Mouse (Mus musculus) layer of hippocampus, adult 18-20 months (tissue): ENCODE results near the gene Slc15a3. TPM values are rescaled to one million over a fixed set of nuclear protein-coding genes. Genes with fewer than 3 reads are reported as not detected.

ENCODE experiments used
- DNase-seq, 2 experiments: peaks; one replicate each; pipeline ENCODE4 v3.0.0; 2022; ENCODE audit warnings: low spot score in 2 of 2
- long read RNA-seq: library from polyadenylated mRNA; stranded (forward); transcript quantifications from one replicate; pipeline ENCODE4 v2.0.0, GENCODE M21; 2021
- total RNA-seq, 2 experiments: library from RNA; stranded (reverse); gene quantifications; 2 replicates each; pipeline ENCODE4 v1.2.3; 2021

Gene Slc15a3
- 1 to 10 TPM in 1 of 2 experiments, under 1 TPM in 1; 0.89 to 1.4 TPM for total RNA-seq
- long read RNA-seq, result 0 reads

- no peak for DNase-seq
Observed at GRCm38 (mm10) chr19:10839010-10839892, at the start of gene Slc15a3. Slc15a3 (plus strand) TSS chr19:10839727.

DNA sequence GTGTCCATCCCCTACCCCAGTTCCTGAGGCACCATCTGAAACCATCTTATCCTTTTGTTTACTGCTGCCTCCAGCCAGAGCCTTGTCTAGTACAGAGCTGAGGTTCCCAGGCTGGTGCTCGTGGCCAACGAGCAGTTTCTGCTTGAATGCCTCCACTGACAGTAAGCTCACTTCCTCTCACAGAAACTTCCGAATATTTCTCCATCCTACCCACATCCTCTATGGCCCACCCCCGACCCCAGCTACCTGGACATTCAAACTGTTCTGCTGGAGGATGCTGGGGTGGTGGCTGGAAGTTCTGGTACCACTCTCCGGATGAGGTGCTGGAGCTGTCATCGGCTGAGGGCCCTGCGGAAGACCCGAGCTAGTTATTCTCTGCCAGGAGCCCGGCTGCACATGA lies 49.2 kb upstream of the Slc15a3 start:
- no peak for DNase-seq

- no peak for DNase-seq
Observed at GRCm38 (mm10) chr19:10793044-10793443, 46.5 kb upstream of the Slc15a3 start.

DNA sequence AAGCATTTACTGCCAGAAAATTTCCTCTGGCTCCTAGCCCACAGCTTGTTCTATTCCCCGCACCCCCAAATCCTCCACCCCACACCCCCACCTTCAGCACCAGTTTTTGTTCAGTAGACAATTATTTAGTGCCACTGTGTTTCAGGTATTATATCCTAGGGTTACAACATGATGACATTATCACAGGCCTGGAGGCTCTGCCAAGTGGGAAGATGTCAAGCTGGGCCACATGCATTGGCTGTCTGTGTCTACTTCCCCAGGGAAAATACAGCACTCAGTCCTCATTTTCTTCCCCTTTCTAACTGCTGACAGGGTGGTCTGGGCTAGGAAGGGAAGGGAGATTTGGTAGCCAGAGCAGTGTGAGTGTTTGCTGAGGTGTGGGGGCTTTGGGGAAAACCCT lies 44.6 kb upstream of the Slc15a3 start:
- no peak for DNase-seq

DNA sequence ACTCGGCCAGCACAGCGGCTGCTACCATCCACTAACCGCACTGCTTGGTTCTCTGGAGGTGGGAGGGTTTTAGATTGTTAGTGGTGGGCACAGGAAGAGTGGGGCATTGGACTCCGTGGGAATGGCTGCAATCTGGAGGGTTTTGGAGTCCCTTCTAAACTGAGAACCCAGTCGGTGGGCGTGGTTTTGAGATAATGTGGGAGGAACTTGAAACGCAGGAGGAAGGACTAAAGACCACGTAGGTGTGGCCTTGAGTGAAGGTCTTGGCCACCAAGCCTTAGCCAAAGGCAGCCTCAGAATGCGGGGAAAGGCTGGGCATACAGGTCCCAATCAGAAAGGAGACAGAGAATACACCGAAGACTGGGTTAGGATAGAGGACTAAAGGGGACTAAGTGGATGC lies 41.0 kb upstream of the Slc15a3 start:
- DNase-seq, result no peak

DNA sequence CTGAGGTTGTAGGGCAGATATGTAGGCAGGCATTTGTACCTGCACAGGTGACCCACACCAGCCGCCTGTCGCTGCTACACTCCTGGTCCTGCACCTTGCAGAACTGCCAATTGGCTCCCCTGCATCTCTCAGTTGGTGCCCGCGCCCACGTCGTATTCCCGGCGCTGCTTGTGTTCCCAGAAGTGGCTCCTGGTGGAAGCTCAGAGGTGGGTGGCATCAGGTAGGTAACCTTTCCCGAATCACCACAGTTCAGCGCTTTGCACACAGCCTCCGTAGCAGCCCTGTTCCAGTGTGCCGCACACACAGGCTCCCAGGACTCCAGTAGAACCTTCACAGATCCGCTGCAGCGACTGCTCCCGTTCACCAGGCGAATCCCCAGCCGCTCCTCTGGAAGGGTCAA lies 40.4 kb upstream of the Slc15a3 start:
- DNase-seq, result no peak

DNA sequence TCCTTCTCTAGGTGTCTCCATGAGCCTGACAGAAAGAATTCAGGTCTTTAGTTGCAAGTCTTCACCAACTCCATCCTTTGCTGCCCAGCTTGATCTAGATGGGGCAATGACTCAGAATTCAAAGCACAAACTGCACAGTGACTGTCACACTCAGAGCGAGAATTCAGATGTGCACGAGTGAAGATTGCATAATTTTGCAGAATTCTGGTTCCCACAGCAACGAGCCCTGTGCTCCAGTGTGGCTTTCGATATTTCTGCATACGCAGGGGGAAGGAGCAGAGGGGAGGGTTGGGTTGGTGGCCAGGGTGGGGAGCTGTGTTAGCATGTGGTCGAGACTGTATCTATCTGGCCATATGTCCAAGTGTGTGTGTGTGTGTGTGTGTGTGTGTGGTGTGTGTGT lies 38.5 kb upstream of the Slc15a3 start:
- DNase-seq, result peak; percentile 53 to 87

DNA sequence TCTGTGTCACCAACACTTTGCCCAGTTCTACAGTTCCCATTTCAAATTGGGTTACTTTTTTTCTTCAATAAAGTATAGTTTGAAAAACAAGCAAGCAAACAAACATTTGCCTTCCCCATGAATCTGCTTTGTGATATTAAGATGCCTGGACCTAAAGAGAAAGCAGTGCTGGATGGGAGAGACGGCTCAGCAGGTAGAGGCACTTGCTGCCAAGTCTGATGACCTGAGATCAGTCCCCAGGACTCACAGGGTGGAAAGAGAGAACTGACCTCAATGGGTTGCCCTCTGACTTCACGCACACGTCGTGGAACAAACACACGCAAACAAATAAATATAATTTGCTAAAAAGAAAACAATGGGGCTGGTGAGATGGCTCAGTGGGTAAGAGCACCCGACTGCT lies 37.6 kb upstream of the Slc15a3 start:
- DNase-seq, result no peak

- DNase-seq, result no peak
Observed at GRCm38 (mm10) chr19:10803751-10804150, 35.8 kb upstream of the Slc15a3 start.

DNA sequence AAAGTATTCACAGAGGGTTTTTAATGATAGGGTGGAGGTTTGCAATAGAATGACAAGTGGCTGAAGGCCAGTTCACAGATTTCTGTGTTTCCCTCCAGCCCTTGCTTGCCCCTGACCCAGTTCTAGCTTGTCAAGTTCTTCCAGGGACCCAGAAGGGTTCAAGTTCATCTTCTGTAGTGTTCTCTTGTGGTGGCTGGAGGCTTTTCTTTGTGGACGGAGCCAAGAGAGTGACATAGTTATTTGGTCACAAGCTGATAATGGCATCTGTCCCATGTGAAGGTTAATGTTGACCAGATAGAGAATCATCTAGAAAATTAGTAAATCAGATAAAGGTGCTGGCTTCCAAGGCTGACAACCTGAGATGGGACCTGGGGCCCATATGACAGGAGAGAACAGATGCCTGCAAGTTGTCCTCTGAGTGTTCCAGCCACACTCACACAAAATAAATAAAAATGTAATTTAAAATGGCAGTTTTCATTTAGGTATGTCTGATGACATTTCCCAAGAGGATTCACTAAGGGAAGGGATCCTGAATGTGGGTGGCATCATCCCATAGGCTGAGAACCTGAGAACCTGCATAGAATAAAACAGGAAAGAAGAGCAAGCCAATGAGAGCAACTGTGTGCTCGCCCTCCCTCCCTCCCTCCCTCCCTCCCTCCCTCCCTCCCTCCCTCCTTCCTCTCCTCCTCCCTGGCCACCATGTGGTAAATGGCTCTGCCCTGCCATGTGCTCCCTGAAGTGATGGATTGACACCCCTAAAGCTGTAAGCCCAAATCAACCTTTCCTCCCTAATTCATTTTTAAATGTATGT lies 34.5 kb upstream of the Slc15a3 start:
- no peak for DNase-seq

DNA sequence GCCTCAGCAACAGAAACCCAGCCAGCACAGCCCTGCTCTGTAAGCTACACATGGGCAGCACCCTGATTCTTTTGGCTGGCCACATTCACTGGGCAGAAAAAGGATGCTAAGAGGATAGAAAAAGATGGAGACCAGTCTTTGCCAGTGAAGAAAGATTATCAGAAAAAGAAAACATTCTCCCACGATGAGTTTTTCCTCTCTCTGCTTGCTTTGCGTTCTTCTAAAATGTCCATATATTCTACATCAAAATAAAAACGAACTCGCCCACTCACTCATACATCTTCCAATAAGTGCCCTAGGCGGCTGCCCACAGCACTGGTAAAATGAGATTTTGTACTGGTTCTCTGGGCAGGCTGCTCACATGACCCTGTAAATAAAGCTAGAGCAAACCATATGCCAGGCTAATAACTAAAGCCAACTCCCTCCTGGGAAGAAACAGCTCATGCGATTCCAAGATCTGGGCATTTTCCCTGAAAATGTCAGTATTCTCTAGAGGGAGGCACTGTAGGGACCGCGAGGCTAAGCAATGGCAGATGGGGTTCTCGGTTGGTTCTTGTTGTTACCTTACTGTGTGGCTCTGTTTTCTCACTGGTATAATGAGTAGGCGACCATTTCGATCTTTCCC lies 33.8 kb upstream of the Slc15a3 start:
- DNase-seq, result no peak

DNA sequence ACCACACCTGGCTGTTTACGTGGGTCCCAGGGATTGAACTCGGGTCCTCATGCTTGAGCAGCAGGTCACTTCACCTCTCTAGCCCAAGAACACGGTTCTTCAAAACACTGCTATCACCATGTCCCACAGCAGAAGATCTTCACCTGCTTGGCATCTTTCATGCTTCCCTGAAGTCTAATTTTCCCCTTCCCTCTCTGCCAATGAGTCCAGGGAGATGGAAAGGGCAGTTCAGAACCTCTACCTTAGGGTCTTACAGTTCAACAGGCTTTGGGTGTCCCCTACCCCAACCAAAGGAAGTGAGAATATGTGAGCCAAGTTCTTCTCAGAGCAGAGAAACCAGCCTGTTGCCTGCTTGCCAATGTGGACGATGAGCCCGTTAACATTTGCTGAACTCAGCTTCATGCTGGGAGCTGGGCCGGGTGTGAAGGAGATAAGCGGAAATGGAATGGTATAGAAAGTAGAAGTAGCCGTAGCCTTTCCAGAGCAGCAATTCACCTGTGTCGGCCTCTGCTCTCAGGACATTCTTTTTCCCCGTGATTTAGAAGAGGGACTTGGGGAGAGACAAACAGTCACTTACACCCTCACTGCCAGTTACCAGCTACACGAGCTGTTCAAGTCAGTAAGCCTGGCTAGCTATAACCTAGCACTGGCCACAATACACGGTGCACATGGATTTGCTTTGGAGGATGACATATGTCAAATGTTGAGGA lies 30.8 kb upstream of the Slc15a3 start:
- DNase-seq, result no peak

- DNase-seq, result peak; percentile 35 to 81
Observed at GRCm38 (mm10) chr19:10809428-10810175, 29.9 kb upstream of the Slc15a3 start.

GRCm38 (mm10) chr19:10810176-10810492 lies 29.4 kb upstream of the Slc15a3 start:
- DNase-seq, result no peak

DNA sequence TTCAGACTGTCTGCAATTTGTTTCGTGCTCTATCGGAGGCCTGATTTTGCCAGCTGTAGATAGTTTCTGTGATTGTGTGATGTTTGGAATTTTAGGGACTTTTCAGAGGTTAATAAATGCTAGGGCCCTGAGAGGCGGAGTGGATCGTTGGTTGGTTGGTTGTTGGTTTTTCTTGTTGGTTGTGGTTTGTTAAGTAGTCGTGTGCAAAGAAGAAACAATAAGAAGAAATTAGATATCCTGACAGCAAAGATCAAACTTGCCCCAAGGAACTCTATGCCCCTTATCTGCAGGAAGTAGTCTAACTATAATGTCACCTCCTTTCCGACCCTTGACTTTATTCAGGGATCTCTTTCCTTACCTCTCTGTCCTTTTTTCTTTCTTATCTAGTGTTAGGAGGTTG lies 28.1 kb upstream of the Slc15a3 start:
- no peak for DNase-seq

DNA sequence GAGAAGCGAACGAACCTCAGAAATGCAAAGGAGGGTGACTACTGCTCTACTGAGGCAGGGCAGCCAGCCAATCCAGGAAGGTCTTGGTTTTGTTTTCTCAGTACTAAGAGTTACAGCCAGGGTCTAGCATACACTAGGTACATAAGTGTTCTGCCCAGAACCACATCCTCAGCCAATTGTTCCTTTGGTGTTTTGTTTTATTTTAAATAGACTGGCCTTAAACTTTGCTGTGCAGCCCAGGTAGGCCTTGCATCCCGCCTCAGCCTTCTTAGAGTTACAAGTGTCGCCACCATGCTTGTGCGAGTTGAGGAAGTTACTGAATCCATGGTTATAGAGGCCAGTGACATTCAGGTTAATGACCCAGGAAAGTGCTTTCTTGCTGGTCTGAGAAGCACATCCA lies 26.5 kb upstream of the Slc15a3 start:
- no peak for DNase-seq

DNA sequence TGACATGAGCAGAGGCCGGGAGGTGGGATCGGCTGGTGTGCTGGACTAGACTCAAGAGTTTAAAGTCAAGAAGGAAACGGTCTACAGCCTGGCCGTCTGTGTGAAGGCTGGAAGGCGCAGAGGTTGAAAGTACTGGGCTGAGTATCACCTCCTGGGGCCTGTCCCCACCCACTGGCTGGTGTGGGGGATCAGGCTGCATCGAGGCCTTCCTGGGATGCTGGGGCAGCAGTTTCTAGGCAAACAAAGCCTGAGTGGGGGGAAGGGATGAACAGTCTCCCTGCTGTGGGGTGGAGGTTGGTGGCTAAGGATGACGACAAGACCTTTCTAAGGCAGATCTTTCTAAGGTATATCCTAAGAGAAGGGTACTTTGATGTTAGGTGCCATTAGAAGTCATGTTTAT lies 25.6 kb upstream of the Slc15a3 start:
- no peak for DNase-seq

GRCm38 (mm10) chr19:10815871-10816270 lies 23.7 kb upstream of the Slc15a3 start:
- no peak for DNase-seq

DNA sequence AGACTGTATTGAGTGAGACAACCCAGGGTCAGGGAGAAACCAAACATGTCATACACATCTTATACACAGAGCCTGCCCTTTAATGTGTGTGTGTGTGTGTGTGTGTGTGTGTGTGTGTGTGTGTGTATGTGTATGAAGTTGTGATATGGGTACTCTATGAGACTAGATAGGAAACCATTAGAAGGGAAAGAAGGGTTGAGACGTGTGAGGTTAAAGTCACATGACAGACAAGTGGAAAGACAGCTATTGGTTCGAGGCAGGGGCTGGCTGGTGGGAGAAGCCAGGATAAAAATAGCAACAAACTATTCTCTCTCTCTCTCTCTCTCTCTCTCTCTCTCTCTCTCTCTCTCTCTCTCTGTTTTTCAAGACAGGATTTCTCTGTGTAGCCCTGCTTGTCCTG lies 23.1 kb upstream of the Slc15a3 start:
- no peak for DNase-seq

DNA sequence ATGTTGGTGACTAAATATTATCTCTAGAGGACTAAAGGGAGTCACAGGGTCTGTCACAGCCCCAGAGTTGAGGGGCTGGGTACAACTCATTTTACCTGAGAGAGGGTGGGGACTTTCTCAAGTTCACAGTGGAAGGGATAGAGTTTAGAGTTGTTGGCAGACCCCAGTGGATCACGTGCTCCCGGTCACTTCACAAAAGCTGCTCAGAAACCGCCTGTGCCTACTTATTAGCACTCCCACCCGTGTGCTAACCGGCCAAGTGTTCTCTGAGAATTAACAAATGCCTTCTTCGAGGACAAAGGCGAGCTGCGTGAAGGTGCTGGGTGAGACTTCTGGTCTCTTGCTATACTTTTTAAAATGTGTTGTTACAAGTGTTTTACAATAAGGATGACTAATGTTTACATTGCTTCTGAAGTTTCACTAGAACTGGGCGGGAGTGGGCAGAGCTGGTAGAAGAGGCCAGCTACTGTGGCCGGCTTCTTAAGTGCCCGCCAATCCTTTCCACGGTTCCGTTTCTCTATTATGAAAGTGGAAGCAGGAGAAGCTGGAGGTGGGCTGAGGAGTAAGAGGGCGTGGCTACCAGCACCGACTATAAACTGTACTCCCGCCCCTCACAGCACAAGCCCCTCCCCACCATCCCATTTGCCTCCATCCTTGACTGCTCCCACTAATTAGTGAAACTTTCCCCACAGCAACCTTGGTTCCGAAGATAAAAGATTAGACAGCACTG lies 21.1 kb upstream of the Slc15a3 start:
- no peak for DNase-seq
